Mouse (Mus musculus): ENCODE data around the gene Acpp.

DNA sequence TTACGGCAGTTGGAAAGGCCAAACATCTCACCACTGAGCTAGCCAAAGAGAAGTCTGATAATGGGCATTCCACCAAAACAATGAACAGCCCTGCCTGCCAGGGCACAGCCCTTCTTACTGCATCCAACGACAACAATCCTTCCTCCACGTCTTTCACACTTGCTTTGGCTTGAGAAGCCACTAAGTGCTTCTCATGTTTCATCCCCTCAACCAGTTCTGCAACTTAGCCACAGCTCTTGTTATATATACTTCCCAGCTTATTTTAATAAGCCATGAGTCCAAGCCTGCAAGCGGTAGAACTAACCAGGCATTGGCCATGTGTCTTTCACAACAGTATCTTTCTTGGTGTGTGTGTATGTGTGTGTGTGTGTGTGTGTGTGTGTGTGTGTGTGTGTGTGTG lies 8.9 kb downstream of the Acpp start:
- TF ChIP-seq JUND (conservative IDR thresholded peaks at IDR 0.05; ENCODE audit: low read depth, low read length) (no peak), MEF2A (IDR thresholded peaks at IDR 0.05; ENCODE audit: borderline replicate concordance, low read depth, low read length) (no peak), ZKSCAN1 (IDR thresholded peaks at IDR 0.05; ENCODE audit: borderline replicate concordance, low read depth, low read length) (no peak), ZC3H11A (IDR thresholded peaks at IDR 0.05; ENCODE audit: low read depth, low read length) (no peak), CTCF (conservative IDR thresholded peaks at IDR 0.05 in 1 of 2, IDR thresholded peaks at IDR 0.05 in 1 of 2; ENCODE audit: low read depth in 2 of 2, low read length in 2 of 2) (no peak), MAX (IDR thresholded peaks at IDR 0.05; ENCODE audit: low read length) (no peak), E2F4 (IDR thresholded peaks at IDR 0.05; ENCODE audit: insufficient replicate concordance, low read depth, low read length) (no peak), CHD1 (IDR thresholded peaks at IDR 0.05; ENCODE audit: low read depth, low read length) (no peak), MAZ (IDR thresholded peaks at IDR 0.05; ENCODE audit: low read depth, low read length) (no peak), MAFK (IDR thresholded peaks at IDR 0.05; ENCODE audit: insufficient replicate concordance, low read length) (no peak), POLR2A (IDR thresholded peaks at IDR 0.05; ENCODE audit: low read depth, low read length) (no peak), EP300 (IDR thresholded peaks at IDR 0.05; ENCODE audit: low read length) (no peak), SMC3 (IDR thresholded peaks at IDR 0.05; ENCODE audit: low read depth, low read length) (no peak), ZMIZ1 (IDR thresholded peaks at IDR 0.05; ENCODE audit: low read depth, low read length) (no peak)

Measured in CH12.LX (cell line).